ENCODE assay signal across 7 mouse cellular contexts in genomic region chr19:23141391-23142281, GRCm38 (mm10). TPM values are rescaled to one million over a fixed set of nuclear protein-coding genes. Genes with fewer than 3 reads are reported as not detected.
DNase-seq lines count a peak whose midpoint lies in the region; ATAC-seq lines count a peak whose summit lies in the region.

No protein-coding gene starts in this region.

- DNase-seq in adrenal gland, postnatal 36 days: peak; percentile 88 to 92
- peak; percentile 78 to 82 for DNase-seq in heart, adult 9 months (ENCODE audit: low spot score in 2 of 2)
- peak; percentile 79 for DNase-seq in kidney, adult 9 months
- peak; percentile 68 for DNase-seq in midbrain, embryonic 14.5 days
- DNase-seq in spleen, postnatal 10 days (ENCODE audit: low spot score in 2 of 2): peak; percentile 66 to 68

- peaks cover 26% of the 10 kb centered on the region for H3K4me1 ChIP-seq in embryonic facial prominence, embryonic 13.5 days
- peaks cover 30% of the 10 kb centered on the region for H3K4me1 ChIP-seq in limb, embryonic 15.5 days
- peaks cover 12% of the 10 kb centered on the region for H3K4me1 ChIP-seq in midbrain, embryonic 14.5 days (ENCODE audit: control insufficient read depth, insufficient read depth, low read length)

- peaks cover 48% of the 10 kb centered on the region for H3K27me3 ChIP-seq in embryonic facial prominence, embryonic 13.5 days
- peaks cover 15% of the 10 kb centered on the region for H3K27me3 ChIP-seq in limb, embryonic 15.5 days
- H3K27me3 ChIP-seq in midbrain, embryonic 14.5 days (ENCODE audit: control insufficient read depth, insufficient read depth, low read length): peaks cover 40% of the 10 kb centered on the region

- ATAC-seq in embryonic facial prominence, embryonic 13.5 days (ENCODE audit: insufficient number of reproducible peaks, insufficient read depth, low FRiP score, low TSS enrichment, low read depth): no peak; the same call in none of the 2 replicates
- ATAC-seq in limb, embryonic 15.5 days (ENCODE audit: insufficient number of reproducible peaks, low FRiP score, low TSS enrichment, low read depth): no peak
- peak; percentile 15 for ATAC-seq in midbrain, embryonic 14.5 days (ENCODE audit: low FRiP score, low TSS enrichment)

- H3K27ac ChIP-seq in embryonic facial prominence, embryonic 13.5 days: peak overlapping the region; percentile 84
- peak overlapping the region; percentile 87 for H3K27ac ChIP-seq in limb, embryonic 15.5 days
- peak overlapping the region; percentile 55; the same call in 1 of the 2 replicates for H3K27ac ChIP-seq in midbrain, embryonic 14.5 days (replicated peaks; ENCODE audit: low read depth, low read length)

- peak overlapping the region; percentile 74 for H3K9ac ChIP-seq in embryonic facial prominence, embryonic 13.5 days
- H3K9ac ChIP-seq in limb, embryonic 15.5 days: peak overlapping the region; percentile 57
- peak overlapping the region; percentile 43 for H3K9ac ChIP-seq in midbrain, embryonic 14.5 days (replicated peaks; ENCODE audit: low read length)

- no peaks in the 10 kb centered on the region for H3K36me3 ChIP-seq in embryonic facial prominence, embryonic 13.5 days
- H3K36me3 ChIP-seq in limb, embryonic 15.5 days: no peaks in the 10 kb centered on the region
- no peaks in the 10 kb centered on the region for H3K36me3 ChIP-seq in midbrain, embryonic 14.5 days (ENCODE audit: control insufficient read depth, insufficient read depth, low read length)

- H3K4me2 ChIP-seq in embryonic facial prominence, embryonic 13.5 days: peak overlapping the region; percentile 96
- H3K4me2 ChIP-seq in limb, embryonic 15.5 days: peak overlapping the region; percentile 98
- peak overlapping the region; percentile 98 for H3K4me2 ChIP-seq in midbrain, embryonic 14.5 days (ENCODE audit: low read length)

- H3K9me3 ChIP-seq in embryonic facial prominence, embryonic 13.5 days: no peaks in the 10 kb centered on the region
- no peaks in the 10 kb centered on the region for H3K9me3 ChIP-seq in limb, embryonic 15.5 days
- no peaks in the 10 kb centered on the region for H3K9me3 ChIP-seq in midbrain, embryonic 14.5 days (ENCODE audit: control insufficient read depth, low read length)

- H3K4me3 ChIP-seq in embryonic facial prominence, embryonic 13.5 days: peak overlapping the region; percentile 62
- H3K4me3 ChIP-seq in limb, embryonic 15.5 days: peak overlapping the region; percentile 67
- peak overlapping the region; percentile 62 for H3K4me3 ChIP-seq in midbrain, embryonic 14.5 days (replicated peaks; ENCODE audit: low read depth, low read length)

- WGBS in embryonic facial prominence, embryonic 13.5 days: under 1% methylated on average over 69 of the region's 94 CpGs
- under 1% methylated on average over 91 of the region's 94 CpGs for WGBS in limb, embryonic 15.5 days
- under 1% methylated on average over 94 of the region's 94 CpGs for WGBS in midbrain, embryonic 14.5 days

RNA-seq across cellular contexts. Expression of gene Klf9, which starts 0.6 kb away (rescaled TPM):
- total RNA-seq in adrenal gland, postnatal 36 days (2021): 10 to 100 TPM; 79.4 to 87.7 TPM
- polyA plus RNA-seq in embryonic facial prominence, embryonic 13.5 days (2015; fragmentation: Nextera tagmentation; extraction: Ambion mirVana): 3.2 and 4.6 TPM in 2 replicates
- polyA plus RNA-seq in limb, embryonic 15.5 days (2015; fragmentation: Nextera tagmentation; extraction: Ambion mirVana): 3.9 and 4.6 TPM in 2 replicates
- polyA plus RNA-seq in midbrain, embryonic 14.5 days (2014; fragmentation: Nextera tagmentation; extraction: Ambion mirVana): 0.93 and 1.2 TPM in 2 replicates
